Comparison of ENCODE assay signal across 20 mouse cellular contexts in the genomic region with DNA sequence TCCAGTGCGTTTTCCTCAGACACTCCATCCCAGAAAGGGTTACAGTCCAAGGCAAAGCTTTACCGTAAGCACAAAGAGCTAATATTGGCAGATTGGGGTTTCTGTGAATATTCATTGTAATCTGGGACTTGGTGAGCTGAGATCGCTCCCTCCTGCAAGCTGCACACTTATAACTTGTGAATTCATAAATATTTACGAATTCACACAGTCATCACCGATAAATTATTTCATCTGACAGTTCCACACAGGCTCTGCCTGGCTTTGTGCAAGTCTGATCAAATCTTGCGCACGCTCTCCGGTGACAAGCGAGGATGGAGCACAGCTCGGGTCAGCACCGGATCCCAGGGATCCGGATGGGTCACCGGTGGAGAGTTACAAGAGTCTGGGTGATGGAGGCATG. TPM values are rescaled to one million over a fixed set of nuclear protein-coding genes. Genes with fewer than 3 reads are reported as not detected.
A peak's percentile ranks its signal among the peaks of the same experiment; 100 is the strongest.
DNase-seq lines count a peak whose midpoint lies in the region; ATAC-seq and TF ChIP-seq lines count a peak whose summit lies in the region.
"Had no signal": no experiment of that assay in that cellular context is flagged by ENCODE, and none has a peak within 500 bp of the region (broad histone marks: within the 10 kb centered on the region; RNA-seq: fewer than 3 reads in every experiment).

No protein-coding gene starts in this region.

- no peak overlapping the region for H3K4me3 ChIP-seq in forebrain, embryonic 12.5 days (replicated peaks)
- H3K4me3 ChIP-seq in forebrain, embryonic 11.5 days (ENCODE audit: low read depth, low read length) = no peak overlapping the region
- no peak overlapping the region for H3K4me3 ChIP-seq in midbrain, embryonic 13.5 days (replicated peaks)
- H3K4me3 ChIP-seq in stomach, postnatal 0 days (ENCODE audit: low read depth, low read length) = no peak overlapping the region
- H3K4me3 ChIP-seq: embryonic facial prominence, embryonic 12.5 days; left cerebral cortex, adult 2 months; limb, embryonic 15.5 days; lung, embryonic 15.5 days; megakaryocyte, embryonic 14.5 days had no signal

- no peak overlapping the region for H3K4me2 ChIP-seq in forebrain, embryonic 12.5 days
- H3K4me2 ChIP-seq in forebrain, embryonic 11.5 days (ENCODE audit: low read depth, low read length, severe bottlenecking) = no peak overlapping the region
- peak overlapping the region; percentile 13; the same call in 1 of the 2 replicates for H3K4me2 ChIP-seq in midbrain, embryonic 13.5 days (replicated peaks)
- H3K4me2 ChIP-seq in stomach, postnatal 0 days (replicated peaks; ENCODE audit: low read depth) = no peak overlapping the region
- H3K4me2 ChIP-seq: embryonic facial prominence, embryonic 12.5 days; limb, embryonic 15.5 days; lung, embryonic 15.5 days had no signal

- H3K9me3 ChIP-seq in forebrain, embryonic 12.5 days = no peaks in the 10 kb centered on the region
- no peaks in the 10 kb centered on the region; the same call in 1 of the 2 replicates for H3K9me3 ChIP-seq in forebrain, embryonic 11.5 days (ENCODE audit: control insufficient read depth, low read length)
- no peaks in the 10 kb centered on the region for H3K9me3 ChIP-seq in midbrain, embryonic 13.5 days
- no peaks in the 10 kb centered on the region for H3K9me3 ChIP-seq in stomach, postnatal 0 days (ENCODE audit: control insufficient read depth, low read length)
- H3K9me3 ChIP-seq: embryonic facial prominence, embryonic 12.5 days; limb, embryonic 15.5 days; lung, embryonic 15.5 days; megakaryocyte, embryonic 14.5 days had no signal

- 0 out of 2 replicates have a peak, but pooled peaks cover under 1% of the 10 kb centered on the region for H3K36me3 ChIP-seq in forebrain, embryonic 12.5 days (replicated peaks)
- no peaks in the 10 kb centered on the region for H3K36me3 ChIP-seq in forebrain, embryonic 11.5 days (ENCODE audit: control insufficient read depth, insufficient read depth, low read length)
- no peaks in the 10 kb centered on the region for H3K36me3 ChIP-seq in midbrain, embryonic 13.5 days
- no peaks in the 10 kb centered on the region for H3K36me3 ChIP-seq in stomach, postnatal 0 days (ENCODE audit: control insufficient read depth, insufficient read depth, low read length)
- H3K36me3 ChIP-seq: embryonic facial prominence, embryonic 12.5 days; limb, embryonic 15.5 days; lung, embryonic 15.5 days had no signal

- no peak for DNase-seq in forebrain, embryonic 11.5 days (ENCODE audit: low spot score)
- peak; percentile 39 for DNase-seq in layer of hippocampus, adult 9-11 months
- no peak for DNase-seq in layer of hippocampus, postnatal 14 days (ENCODE audit: low spot score in 2 of 2)
- no peak for DNase-seq in stomach, postnatal 0 days (ENCODE audit: low spot score)
- DNase-seq: cerebellum, postnatal 10 days; kidney, adult 18-20 months; kidney, postnatal 36 days; right cerebral cortex, postnatal 14 days had no signal

- no peak for TF ChIP-seq CTCF in stomach, postnatal 0 days (IDR thresholded peaks at IDR 0.05; ENCODE audit: low read depth)

- peak; percentile 63; the same call in 1 of the 2 replicates for ATAC-seq in forebrain, embryonic 12.5 days (ENCODE audit: low FRiP score)
- ATAC-seq in forebrain, embryonic 11.5 days (replicated peaks; ENCODE audit: low FRiP score) = no peak
- no peak for ATAC-seq in midbrain, embryonic 13.5 days
- peak; percentile 45; the same call in 1 of the 2 replicates for ATAC-seq in stomach, postnatal 0 days (ENCODE audit: low FRiP score, low TSS enrichment)
- ATAC-seq in erythroid progenitor cell, adult 5-6 weeks (replicated peaks; ENCODE audit: low FRiP score, poor library complexity, severe bottlenecking) = no peak
- no peak for ATAC-seq in CD4-positive, CD25-positive, alpha-beta regulatory T cell, adult 4 months

- peaks cover 2% of the 10 kb centered on the region; the same call in 1 of the 2 replicates for H3K27me3 ChIP-seq in forebrain, embryonic 12.5 days
- no peaks in the 10 kb centered on the region; the same call in 1 of the 2 replicates for H3K27me3 ChIP-seq in forebrain, embryonic 11.5 days (ENCODE audit: control insufficient read depth, insufficient read depth, low read length)
- H3K27me3 ChIP-seq in midbrain, embryonic 13.5 days = peaks cover 3% of the 10 kb centered on the region
- no peaks in the 10 kb centered on the region for H3K27me3 ChIP-seq in stomach, postnatal 0 days (ENCODE audit: control insufficient read depth, insufficient read depth, low read length)
- H3K27me3 ChIP-seq: embryonic facial prominence, embryonic 12.5 days; lung, embryonic 15.5 days had no signal

- peaks cover 34% of the 10 kb centered on the region for H3K4me1 ChIP-seq in forebrain, embryonic 12.5 days
- peaks cover 12% of the 10 kb centered on the region for H3K4me1 ChIP-seq in forebrain, embryonic 11.5 days (replicated peaks; ENCODE audit: control insufficient read depth, insufficient read depth, low read length)
- peaks cover 54% of the 10 kb centered on the region for H3K4me1 ChIP-seq in midbrain, embryonic 13.5 days (replicated peaks)
- H3K4me1 ChIP-seq in stomach, postnatal 0 days (replicated peaks; ENCODE audit: control insufficient read depth, insufficient read depth) = no peaks in the 10 kb centered on the region
- H3K4me1 ChIP-seq: megakaryocyte, embryonic 14.5 days had no signal

- no peak for TF ChIP-seq EP300 in stomach, postnatal 0 days (optimal IDR thresholded peaks at IDR 0.05)

- peak overlapping the region; percentile 73 for H3K27ac ChIP-seq in forebrain, embryonic 12.5 days
- no peak overlapping the region; the same call in 1 of the 2 replicates for H3K27ac ChIP-seq in forebrain, embryonic 11.5 days (ENCODE audit: low read depth, low read length)
- peak overlapping the region; percentile 81 for H3K27ac ChIP-seq in midbrain, embryonic 13.5 days
- peak overlapping the region; percentile 79 for H3K27ac ChIP-seq in stomach, postnatal 0 days (replicated peaks)
- H3K27ac ChIP-seq: embryonic facial prominence, embryonic 12.5 days; left cerebral cortex, adult 2 months; limb, embryonic 15.5 days had no signal

- H3K9ac ChIP-seq in forebrain, embryonic 12.5 days = no peak overlapping the region
- no peak overlapping the region; the same call in 1 of the 2 replicates for H3K9ac ChIP-seq in forebrain, embryonic 11.5 days (ENCODE audit: low read length)
- peak overlapping the region; percentile 48; the same call in 1 of the 2 replicates for H3K9ac ChIP-seq in midbrain, embryonic 13.5 days (replicated peaks)
- H3K9ac ChIP-seq in stomach, postnatal 0 days (ENCODE audit: low read length) = no peak overlapping the region
- H3K9ac ChIP-seq: embryonic facial prominence, embryonic 12.5 days; limb, embryonic 15.5 days; lung, embryonic 15.5 days had no signal

- 73% methylated on average over 13 of the region's 13 CpGs for WGBS in forebrain, embryonic 12.5 days
- WGBS in forebrain, embryonic 11.5 days = 84% methylated on average over 13 of the region's 13 CpGs
- 53% methylated on average over 13 of the region's 13 CpGs for WGBS in midbrain, embryonic 13.5 days
- WGBS in stomach, postnatal 0 days = 40% methylated on average over 13 of the region's 13 CpGs

RNA-seq across cellular contexts. Expression of a gene that starts 16.4 kb away (rescaled TPM):
- not detected in 2 replicates for polyA plus RNA-seq in forebrain, embryonic 12.5 days (2016; fragmentation: Nextera tagmentation; extraction: Ambion mirVana)
- not detected in 2 replicates for polyA plus RNA-seq in forebrain, embryonic 11.5 days (2014; fragmentation: Nextera tagmentation; extraction: Ambion mirVana)
- total RNA-seq in layer of hippocampus, postnatal 14 days (2021) = not detected
- polyA plus RNA-seq in midbrain, embryonic 13.5 days (2015; fragmentation: Nextera tagmentation; extraction: Ambion mirVana) = not detected in 2 replicates
- polyA plus RNA-seq in stomach, postnatal 0 days (2015; fragmentation: Nextera tagmentation; extraction: Ambion mirVana) = not detected in 2 replicates
- total RNA-seq in erythroid progenitor cell, adult 5-6 weeks (2015; ENCODE audit: low replicate concordance) = not detected in 2 replicates
- not detected in 2 replicates for total RNA-seq in erythroid progenitor cell, adult 5-6 weeks (2017; ENCODE audit: low replicate concordance)
- not detected for polyA plus RNA-seq in CD4-positive, CD25-positive, alpha-beta regulatory T cell, adult 4 months (2017; shearing (Covaris generic))
- total RNA-seq: adrenal gland, adult 18-20 months; granulocyte monocyte progenitor cell, adult 5-6 weeks; left cerebral cortex, adult 2 months; neutrophil, adult 5-6 weeks had no signal
- polyA plus RNA-seq: embryonic facial prominence, embryonic 12.5 days; limb, embryonic 15.5 days; lung, embryonic 15.5 days had no signal

Comparison
In these comparisons a context has a peak if more than half of its experiments do, and no peak if none do; other contexts are left out.
1. ATAC-seq: peak in forebrain, embryonic 12.5 days (single experiment) and stomach, postnatal 0 days (single experiment); none in forebrain, embryonic 11.5 days (single experiment), midbrain, embryonic 13.5 days (single experiment), erythroid progenitor cell, adult 5-6 weeks (single experiment) and CD4-positive, CD25-positive, alpha-beta regulatory T cell, adult 4 months (single experiment).